Mouse (Mus musculus) T-helper 17 cell (primary cell): ENCODE results near the gene Stx7.

Experiments used
- in situ Hi-C, 2 experiments: fragments of 300-600 bp; cut with MboI, MseI; formaldehyde crosslinking; loops; 1 replicate in 1 of 2; 2 replicates in 1 of 2; pipeline ENCODE4 v1.15.1; 2025; ENCODE audit warnings: high pct_unique_total_duplicates in 2 of 2

The Stx7 gene

GRCm38 (mm10) chr10:24165526-24166055, 16.5 kb downstream of the Stx7 start:
- in situ Hi-C loops, result no loop called here

- in situ Hi-C loops, result no loop called here
These were observed 19.0 kb downstream of the Stx7 start for GRCm38 (mm10) chr10:24167978-24168583.

DNA sequence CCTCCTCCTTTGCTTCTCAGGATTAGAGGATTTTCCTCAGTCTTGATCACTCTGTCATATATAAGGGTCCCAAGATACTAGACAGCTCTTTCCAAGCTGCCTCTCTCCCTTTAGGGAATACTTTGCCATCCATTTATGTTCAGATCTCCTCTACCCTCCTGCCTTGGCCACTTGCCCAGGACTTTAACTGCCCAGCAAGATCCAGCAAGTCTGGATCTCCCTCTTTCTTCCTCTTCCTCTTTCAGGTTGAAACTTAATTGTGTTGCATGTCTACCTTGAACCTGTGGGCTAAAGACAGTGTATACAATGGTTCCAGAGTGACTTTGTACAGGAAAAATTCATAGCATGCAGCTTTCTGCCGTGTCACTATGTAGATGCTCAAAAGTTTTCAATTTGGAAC, 19.8 kb downstream of the Stx7 start:
- in situ Hi-C loops, result no loop called here

GRCm38 (mm10) chr10:24171906-24172459, 22.9 kb downstream of the Stx7 start:
- in situ Hi-C loops, result no loop called here

DNA sequence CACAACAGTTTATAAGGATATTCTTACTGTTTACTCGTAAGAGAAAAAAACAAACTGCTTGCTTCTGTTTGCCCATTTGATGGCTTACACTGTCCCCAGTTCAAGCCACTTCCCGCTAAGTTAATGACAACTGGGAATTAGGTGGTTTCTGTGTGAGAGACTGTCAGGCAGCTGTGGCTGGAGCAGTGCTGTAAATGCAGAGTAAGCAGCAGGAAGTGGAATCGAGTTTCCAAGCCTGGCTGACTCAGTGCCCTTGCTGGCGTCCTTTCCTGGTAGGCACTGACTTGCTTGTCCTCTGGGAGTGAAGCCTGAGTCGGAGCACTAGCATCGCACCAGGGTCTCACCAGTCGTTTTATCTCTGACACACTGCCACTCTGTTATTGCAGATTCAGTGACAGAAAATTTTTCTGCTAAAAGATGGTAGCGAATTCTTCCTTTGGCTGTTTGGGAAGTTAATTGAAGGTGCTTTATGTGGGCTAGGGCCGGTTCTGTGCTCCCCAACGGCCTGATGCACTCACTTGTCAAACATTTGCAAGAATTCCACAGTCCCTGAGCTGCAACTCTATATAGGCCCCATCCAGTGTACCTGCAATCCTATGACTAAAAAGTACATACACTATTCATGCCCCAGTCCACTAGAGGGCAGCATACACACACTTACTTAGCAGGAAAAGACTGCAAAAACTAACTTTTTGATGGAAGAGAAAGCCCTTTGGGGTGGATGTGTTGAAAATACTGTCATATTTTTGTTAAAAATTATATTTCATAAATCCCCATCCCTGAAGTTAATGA, 24.3 kb downstream of the Stx7 start:
- in situ Hi-C loops, result no loop called here

DNA sequence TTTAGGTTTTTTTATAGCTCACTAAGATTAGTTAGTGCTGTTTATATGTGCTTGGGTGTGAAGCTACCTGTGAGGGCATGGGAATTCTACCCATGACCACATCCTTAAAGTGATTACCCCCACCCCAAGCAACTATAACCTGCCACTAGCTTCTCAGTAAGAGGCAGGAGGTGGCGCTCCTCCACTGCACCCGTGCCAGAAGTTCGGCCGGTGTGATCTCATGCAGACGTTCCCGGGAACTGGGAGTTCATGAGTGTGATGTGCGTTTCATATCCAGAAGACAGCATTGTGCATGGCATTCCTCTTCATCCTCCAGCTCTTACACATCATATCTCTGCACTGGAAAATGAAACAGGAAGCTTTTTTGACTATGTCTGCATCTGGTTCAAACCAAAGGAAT, 41.3 kb downstream of the Stx7 start:
- in situ Hi-C loops, result no loop called here

GRCm38 (mm10) chr10:24191977-24192376, 42.9 kb downstream of the Stx7 start:
- in situ Hi-C loops, result no loop called here

DNA sequence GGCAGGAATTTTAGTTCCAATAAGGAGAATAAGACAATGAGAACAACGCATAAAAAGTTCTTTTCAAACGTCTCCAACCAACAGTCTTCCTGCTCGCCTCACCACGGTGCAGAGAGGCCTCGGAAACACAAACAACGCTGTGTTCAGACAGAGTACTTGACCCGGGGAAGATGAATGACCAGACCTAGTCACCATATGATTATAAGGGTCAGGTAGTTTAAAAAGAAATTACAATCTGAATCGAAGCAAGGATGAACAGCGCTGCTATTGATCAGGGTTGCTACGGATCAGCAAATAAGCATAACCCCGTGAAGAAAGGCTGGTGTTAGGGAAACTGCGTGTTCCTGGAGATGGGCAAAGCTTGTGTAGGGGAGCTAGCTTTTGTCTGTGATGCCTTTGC, 50.2 kb downstream of the Stx7 start:
- in situ Hi-C loops, result no loop called here

DNA sequence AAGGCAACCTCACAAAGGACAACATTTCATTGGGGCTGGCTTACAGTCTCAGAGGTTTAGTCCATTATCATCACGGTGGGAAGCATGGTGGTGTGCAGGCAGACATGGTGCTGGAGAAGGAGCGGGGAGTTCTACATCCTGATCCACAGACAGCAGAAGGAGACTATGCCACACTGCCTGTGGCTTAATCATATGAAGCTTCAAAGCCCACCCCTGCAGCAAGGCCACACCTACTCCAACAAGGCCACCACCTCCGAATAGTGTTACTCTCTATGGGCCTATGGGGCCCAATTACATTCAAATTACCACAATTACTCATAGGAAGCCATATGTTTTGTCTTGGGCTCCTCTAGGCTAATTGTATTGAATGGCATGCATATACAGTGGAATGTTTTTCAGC, 51.0 kb downstream of the Stx7 start:
- in situ Hi-C loops, result no loop called here

DNA sequence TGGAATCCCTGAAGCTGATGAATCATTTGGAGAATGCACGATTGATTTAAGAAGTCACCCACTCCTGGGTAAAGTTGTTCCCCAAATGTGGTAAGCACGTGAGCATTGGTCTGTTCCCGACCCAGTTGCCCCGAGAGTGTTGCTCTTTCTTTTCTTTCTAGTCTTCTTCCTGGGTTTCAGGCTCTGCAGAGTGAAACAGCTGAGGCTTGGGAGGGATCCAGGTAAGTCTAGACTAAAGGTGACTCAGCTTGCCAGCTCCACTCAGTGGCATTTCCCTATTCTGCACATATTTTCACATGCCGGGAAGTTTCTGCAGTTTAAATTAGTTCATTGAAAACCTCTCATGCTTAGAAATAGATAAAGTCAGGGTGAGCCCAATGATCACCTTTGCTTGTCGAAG, 61.0 kb downstream of the Stx7 start:
- in situ Hi-C loops, result no loop called here

DNA sequence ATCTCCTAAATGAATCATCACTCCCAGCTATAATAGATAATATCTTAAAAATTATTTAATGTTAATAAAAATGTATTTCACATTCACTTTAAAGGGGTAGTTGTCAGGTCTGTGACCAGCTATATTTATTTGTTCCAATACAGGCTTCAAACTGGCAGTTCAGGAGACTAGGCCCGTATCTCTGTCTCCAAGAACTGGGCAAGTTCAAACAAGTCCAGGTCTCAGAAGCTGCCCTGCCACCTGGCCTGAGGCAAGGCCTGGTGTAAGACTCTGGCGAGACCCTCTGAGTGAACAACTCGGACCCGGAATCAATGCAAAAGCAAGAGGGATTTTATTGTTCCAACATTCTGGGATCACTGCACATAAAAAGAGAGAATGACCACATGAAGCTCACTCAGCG, 64.2 kb downstream of the Stx7 start:
- in situ Hi-C loops, result no loop called here

- in situ Hi-C loops, result no loop called here
These were observed 68.6 kb downstream of the Stx7 start for GRCm38 (mm10) chr10:24217558-24218268.

DNA sequence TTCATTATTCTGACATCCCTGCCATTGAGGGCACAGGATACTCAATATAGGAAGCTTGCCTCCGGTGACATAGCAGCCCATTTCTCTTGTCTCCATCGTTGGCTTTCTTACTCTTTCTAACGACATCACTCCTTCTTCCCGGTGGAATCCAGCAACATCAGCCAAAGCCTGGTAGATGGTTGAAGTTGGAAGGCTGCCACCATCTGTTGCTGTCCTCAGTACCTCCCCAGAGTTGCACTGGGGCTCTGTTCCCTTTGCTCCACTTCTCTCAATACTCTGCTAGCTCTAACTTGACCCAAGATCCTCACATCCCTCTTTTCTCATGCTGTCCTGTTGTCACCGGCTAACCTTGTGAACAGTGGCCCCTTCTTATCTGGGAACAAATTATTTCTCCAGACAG, 71.8 kb downstream of the Stx7 start:
- in situ Hi-C loops, result no loop called here

GRCm38 (mm10) chr10:24222911-24223310, 73.8 kb downstream of the Stx7 start:
- in situ Hi-C loops, result no loop called here

DNA sequence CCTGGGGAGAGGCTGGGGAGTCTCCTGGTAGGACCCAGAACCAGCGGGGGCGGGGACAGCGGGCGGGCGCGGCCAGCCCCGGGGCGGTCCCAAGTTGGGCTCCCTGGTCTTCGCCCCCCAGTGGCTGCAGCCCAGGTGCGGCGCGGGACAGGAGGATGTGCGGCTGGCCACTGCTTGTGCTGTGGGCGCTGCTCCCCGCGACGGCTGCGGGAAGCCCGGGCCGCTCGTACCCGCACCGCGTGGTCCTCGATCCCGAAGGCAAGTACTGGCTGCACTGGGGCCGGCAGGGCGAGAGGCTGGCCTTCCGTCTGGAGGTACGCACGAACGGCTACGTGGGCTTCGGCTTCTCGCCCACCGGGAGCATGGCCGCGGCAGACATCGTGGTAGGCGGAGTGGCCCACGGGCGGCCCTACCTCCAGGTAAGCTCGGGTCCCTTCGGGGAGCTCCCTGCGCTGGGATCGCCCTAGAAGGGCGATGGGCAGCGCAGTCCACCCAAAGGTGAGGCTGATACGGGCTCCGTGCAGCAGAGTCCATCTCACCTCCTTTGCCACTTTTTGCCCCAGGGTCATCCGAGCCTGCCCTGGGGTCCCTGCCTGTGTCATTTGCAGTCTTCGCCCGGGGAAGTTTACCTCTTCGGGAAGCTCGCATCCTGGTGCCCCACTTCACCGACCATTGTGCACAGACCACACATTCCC, 74.5 kb downstream of the Stx7 start, which contains the start of gene Moxd1:
Gene Moxd1 (plus strand): TSS at position 69 of the 695 bp plus-strand sequence.
- in situ Hi-C loops, result no loop called here

- in situ Hi-C loops, result no loop called here
These were observed 75.5 kb downstream of the Stx7 start for GRCm38 (mm10) chr10:24224591-24224990.

- in situ Hi-C loops, result no loop called here
These were observed 79.4 kb downstream of the Stx7 start for GRCm38 (mm10) chr10:24228318-24229183.

- in situ Hi-C loops, result no loop called here
These were observed 83.2 kb downstream of the Stx7 start for GRCm38 (mm10) chr10:24232281-24232680.

DNA sequence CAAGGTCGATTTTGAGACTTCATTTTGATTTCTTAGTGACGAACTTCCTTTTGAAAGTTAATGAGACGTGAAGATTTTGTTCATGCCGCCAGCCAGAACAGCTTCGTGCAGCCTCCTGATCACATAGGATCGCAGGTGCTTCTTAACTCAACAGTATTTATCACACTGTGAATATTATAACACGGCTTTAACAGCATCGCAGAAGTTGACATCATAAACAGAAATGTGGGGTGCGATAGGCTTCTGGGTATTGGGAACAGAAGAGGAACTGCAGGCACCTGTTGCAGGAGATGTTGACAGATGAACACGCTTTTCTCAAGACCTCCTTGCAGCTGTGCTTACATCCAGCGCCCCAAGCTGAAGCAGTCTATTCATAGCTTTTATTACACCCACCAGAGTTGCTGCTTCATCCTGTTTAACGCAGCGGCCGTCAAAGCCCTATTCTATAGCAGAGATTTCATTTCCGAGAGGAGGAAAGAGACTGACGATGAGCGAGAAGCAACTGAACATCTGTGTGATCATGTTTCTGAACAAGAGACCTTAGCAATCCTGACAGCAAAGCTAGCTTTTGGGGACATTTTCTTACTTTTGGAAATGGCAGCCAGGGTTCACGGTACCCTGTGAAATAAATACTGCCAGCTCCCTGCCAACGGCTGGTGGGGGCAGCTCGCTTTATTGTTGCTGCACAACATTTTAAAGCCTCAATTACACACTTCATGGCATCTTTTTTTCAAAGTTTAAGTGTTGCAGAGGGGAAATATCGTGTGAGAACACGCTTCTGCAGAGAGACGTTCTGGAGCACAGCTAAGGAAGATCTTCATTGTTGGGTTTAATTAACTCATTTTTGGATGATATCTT, 86.6 kb downstream of the Stx7 start:
- in situ Hi-C loops, result no loop called here
